Mouse (Mus musculus): Measurements from ENCODE around the gene Cd151.

GRCm38 (mm10) chr7:141518926-141519325 is 51.7 kb downstream of the Cd151 start:
- TF ChIP-seq CTCF (conservative IDR thresholded peaks at IDR 0.05; ENCODE audit: low read length) (no peak), NANOG (IDR thresholded peaks at IDR 0.05; ENCODE audit: borderline replicate concordance, low read length) (no peak)

All from E14TG2a.4 (cell line).